Mouse (Mus musculus): ENCODE measurements around the gene Camk1d. TPM values are rescaled to one million over a fixed set of nuclear protein-coding genes. Genes with fewer than 3 reads are reported as not detected.

The Camk1d gene
- polyA plus RNA-seq, 1 experiment from 2014 or later, result 2.1 TPM

DNA sequence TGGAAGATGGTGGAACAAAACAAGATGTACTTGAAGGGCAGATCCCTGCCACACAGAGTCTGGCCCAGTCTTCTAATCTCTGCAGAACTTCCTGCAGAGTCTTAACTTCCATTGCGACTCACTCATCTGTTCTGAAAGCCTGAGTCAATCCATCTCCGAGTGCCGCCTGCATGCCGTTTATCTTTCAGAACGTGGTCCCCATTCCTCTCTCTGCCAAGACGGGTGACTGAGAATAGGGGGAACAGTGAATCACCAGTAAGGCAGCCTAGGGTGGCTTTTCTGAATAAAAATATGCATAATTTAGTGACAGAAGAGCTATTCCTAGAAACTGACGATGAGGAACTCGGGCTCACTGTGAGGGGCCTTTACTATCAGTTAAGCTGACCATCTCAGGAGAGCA is 284.4 kb downstream of the Camk1d start:
- no peak for DNase-seq (ENCODE audit: low spot score)
- Histone ChIP-seq H3K9me3 (ENCODE audit: control insufficient read depth, low read length) (no peaks in the 10 kb centered on the region), H3K4me1 (ENCODE audit: control insufficient read depth, insufficient read depth, low read length) (no peaks in the 10 kb centered on the region), H3K27ac (ENCODE audit: low read depth, low read length) (no peak overlapping the region), H3K9ac (ENCODE audit: low read length) (no peak overlapping the region), H3K4me3 (ENCODE audit: low read depth, low read length) (no peak overlapping the region), H3K4me2 (ENCODE audit: low read depth) (no peak overlapping the region), H3K36me3 (ENCODE audit: control insufficient read depth, insufficient read depth, low read length) (no peaks in the 10 kb centered on the region), H3K27me3 (ENCODE audit: control insufficient read depth, insufficient read depth, low read length) (no peaks in the 10 kb centered on the region)
- 66% methylated on average over 8 of the region's 8 CpGs for WGBS
- no peak for ATAC-seq (ENCODE audit: insufficient read depth, low FRiP score, low TSS enrichment)

DNA sequence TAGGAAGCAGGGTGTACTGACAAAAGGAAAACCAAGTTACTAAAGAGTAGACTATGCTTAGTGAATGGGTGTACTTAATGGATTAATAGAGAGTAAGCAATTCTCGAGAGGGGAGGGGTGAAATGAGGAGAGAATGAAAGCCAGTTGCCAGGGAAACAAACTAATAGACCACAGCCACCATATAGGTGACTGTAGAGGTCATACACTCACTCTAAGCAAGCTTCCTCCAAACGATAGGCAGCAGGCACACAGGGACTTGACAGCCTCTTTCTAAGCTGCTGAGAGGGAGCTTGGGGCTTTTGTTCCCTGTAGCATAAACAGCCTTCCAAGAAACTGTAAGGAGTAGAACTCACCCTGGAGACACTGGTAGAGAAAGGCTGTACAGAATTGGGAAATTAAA is 288.2 kb downstream of the Camk1d start:
- no peaks in the 10 kb centered on the region for H3K4me1 ChIP-seq (ENCODE audit: control insufficient read depth, insufficient read depth, low read length)
- DNase-seq (ENCODE audit: low spot score), result no peak
- no peak overlapping the region for H3K9ac ChIP-seq (ENCODE audit: low read length)
- no peak for ATAC-seq (ENCODE audit: insufficient read depth, low FRiP score, low TSS enrichment)
- no peak overlapping the region for H3K4me2 ChIP-seq (ENCODE audit: low read depth)
- no peaks in the 10 kb centered on the region for H3K27me3 ChIP-seq (ENCODE audit: control insufficient read depth, insufficient read depth, low read length)
- H3K36me3 ChIP-seq (ENCODE audit: control insufficient read depth, insufficient read depth, low read length), result no peaks in the 10 kb centered on the region
- WGBS, result 26% methylated on average over 2 of the region's 2 CpGs
- no peak overlapping the region for H3K27ac ChIP-seq (ENCODE audit: low read depth, low read length)
- H3K9me3 ChIP-seq (ENCODE audit: control insufficient read depth, low read length), result no peaks in the 10 kb centered on the region
- H3K4me3 ChIP-seq (ENCODE audit: low read depth, low read length), result no peak overlapping the region

DNA sequence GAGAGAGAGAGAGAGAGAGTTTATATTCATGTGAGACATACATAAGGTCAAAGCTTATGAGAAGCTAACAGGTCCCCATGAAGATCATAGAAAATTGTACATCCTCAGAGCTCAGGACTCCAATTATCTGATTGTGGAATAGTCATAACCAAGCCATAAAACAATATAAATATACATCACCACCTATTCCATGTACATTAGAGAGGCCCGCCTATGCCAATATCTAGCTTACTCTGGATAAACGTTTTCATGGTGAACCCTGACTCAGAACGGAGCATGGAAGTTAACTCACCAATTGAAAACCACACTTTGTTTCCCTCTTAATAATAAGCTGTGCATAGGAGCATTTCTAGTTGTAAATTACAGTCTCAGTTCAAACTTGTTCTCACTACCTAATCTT is 288.7 kb downstream of the Camk1d start:
- no peak for ATAC-seq (ENCODE audit: insufficient read depth, low FRiP score, low TSS enrichment)

DNA sequence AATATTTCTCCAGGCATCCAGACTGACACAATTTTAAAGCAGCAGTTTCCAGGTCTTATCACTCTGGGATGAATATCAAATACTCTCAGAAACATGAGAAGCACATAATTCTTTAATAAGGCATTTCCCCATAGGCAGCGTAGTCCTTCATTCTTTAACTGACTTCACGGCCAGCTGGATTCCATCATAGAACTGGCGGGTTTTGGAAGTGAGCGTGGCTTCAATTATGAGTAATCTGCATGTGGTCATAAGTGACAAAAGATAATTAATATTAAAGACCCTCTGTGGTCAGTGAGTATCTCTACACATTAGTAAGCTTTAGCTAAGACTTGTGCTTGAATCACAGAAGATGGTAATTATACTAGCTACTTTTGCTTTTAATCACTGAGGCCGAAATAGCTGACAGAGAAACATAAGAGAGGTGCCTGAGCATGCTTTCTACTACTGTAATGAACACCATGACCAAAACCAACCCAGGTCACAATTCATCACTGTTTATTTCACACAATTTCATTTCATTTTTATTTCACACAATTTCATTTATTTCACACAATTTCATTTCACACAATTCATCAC is 293.6 kb downstream of the Camk1d start:
- Histone ChIP-seq H3K4me3 (ENCODE audit: low read depth, low read length) (no peak overlapping the region), H3K4me2 (ENCODE audit: low read depth) (no peak overlapping the region), H3K27me3 (ENCODE audit: control insufficient read depth, insufficient read depth, low read length) (no peaks in the 10 kb centered on the region), H3K27ac (ENCODE audit: low read depth, low read length) (no peak overlapping the region), H3K4me1 (ENCODE audit: control insufficient read depth, insufficient read depth, low read length) (no peaks in the 10 kb centered on the region), H3K36me3 (ENCODE audit: control insufficient read depth, insufficient read depth, low read length) (no peaks in the 10 kb centered on the region), H3K9ac (ENCODE audit: low read length) (no peak overlapping the region), H3K9me3 (ENCODE audit: control insufficient read depth, low read length) (no peaks in the 10 kb centered on the region)
- 78% methylated on average over 5 of the region's 5 CpGs for WGBS
- no peak for ATAC-seq (ENCODE audit: insufficient read depth, low FRiP score, low TSS enrichment)
- no peak for DNase-seq (ENCODE audit: low spot score)

More for the DNA sequence above, 288.7 kb downstream of the Camk1d start:
- Histone ChIP-seq H3K9ac (ENCODE audit: low read length) (no peak overlapping the region), H3K4me1 (ENCODE audit: control insufficient read depth, insufficient read depth, low read length) (no peaks in the 10 kb centered on the region), H3K27ac (ENCODE audit: low read depth, low read length) (no peak overlapping the region), H3K36me3 (ENCODE audit: control insufficient read depth, insufficient read depth, low read length) (no peaks in the 10 kb centered on the region), H3K4me3 (ENCODE audit: low read depth, low read length) (no peak overlapping the region), H3K27me3 (ENCODE audit: control insufficient read depth, insufficient read depth, low read length) (no peaks in the 10 kb centered on the region), H3K4me2 (ENCODE audit: low read depth) (no peak overlapping the region), H3K9me3 (ENCODE audit: control insufficient read depth, low read length) (no peaks in the 10 kb centered on the region)
- DNase-seq (ENCODE audit: low spot score), result no peak
- WGBS, result 74% methylated on average over 3 of the region's 3 CpGs

DNA sequence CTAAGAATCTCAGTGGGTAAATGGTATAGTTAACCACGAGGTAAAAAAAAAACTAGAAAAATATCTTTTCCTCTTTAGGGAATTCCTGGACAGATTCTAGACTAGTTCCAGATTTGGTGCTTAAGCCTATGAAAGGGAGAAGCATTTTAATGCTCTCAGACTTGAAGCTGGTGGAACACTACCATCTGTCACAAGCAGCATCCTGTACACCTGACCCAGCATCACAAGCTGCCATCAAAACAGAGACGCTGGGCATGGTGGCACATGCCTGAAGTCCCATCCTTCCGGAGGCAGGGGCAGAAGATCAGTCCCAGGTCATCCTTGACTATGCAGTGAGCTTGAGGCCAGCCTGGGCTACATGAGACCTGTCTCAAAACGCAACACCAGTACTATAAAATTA is 295.5 kb downstream of the Camk1d start:
- H3K27ac ChIP-seq (ENCODE audit: low read depth, low read length), result no peak overlapping the region
- no peaks in the 10 kb centered on the region for H3K9me3 ChIP-seq (ENCODE audit: control insufficient read depth, low read length)
- ATAC-seq (ENCODE audit: insufficient read depth, low FRiP score, low TSS enrichment) (no peak), DNase-seq (ENCODE audit: low spot score) (no peak)
- H3K9ac ChIP-seq (ENCODE audit: low read length), result no peak overlapping the region
- no peak overlapping the region for H3K4me2 ChIP-seq (ENCODE audit: low read depth)
- no peaks in the 10 kb centered on the region for H3K36me3 ChIP-seq (ENCODE audit: control insufficient read depth, insufficient read depth, low read length)
- H3K4me1 ChIP-seq (ENCODE audit: control insufficient read depth, insufficient read depth, low read length), result no peaks in the 10 kb centered on the region
- H3K27me3 ChIP-seq (ENCODE audit: control insufficient read depth, insufficient read depth, low read length), result no peaks in the 10 kb centered on the region
- 90% methylated on average over 4 of the region's 4 CpGs for WGBS
- no peak overlapping the region for H3K4me3 ChIP-seq (ENCODE audit: low read depth, low read length)

DNA sequence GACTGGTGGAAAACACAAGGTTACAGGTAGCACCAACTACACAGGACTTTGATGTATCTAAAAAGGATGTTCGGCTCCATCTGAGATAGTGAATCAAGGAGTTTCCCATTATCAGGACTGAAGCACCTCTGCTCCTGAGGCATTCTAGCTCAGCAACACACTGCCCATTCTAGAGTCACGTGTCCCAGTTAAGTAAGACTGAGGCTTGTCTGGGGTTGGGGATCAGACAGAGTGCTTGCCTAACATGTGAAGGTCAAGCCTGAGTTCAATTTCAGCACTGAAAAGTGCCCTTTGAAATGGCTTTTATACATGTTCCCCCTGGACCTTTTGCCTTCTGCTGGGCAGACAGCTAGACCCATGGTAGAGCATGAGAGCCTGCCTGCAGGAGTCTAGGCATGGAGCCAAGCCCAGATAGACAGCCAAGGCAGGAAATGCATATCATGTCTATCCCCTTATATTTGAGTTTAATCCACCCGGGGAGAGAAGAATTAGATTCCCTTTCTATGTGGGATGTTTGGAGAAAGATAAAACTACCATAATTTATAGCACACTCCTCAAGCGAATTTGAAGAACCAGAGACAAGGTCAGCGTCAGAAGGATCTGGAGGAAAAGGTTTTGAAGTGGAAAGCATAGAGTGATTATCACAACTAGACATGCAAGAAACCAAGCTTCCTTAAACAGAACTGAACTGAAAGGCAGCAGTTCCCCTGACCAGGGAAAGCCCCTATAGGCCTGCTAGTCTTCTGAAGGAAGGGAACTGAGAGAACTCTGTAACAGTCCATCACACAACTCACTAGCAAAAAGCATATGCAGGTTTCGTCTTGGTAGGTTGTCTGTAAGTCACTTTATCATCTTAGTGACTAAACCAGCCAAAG is 296.9 kb downstream of the Camk1d start:
- no peaks in the 10 kb centered on the region for H3K36me3 ChIP-seq (ENCODE audit: control insufficient read depth, insufficient read depth, low read length)
- H3K27ac ChIP-seq (ENCODE audit: low read depth, low read length), result no peak overlapping the region
- no peak overlapping the region for H3K4me2 ChIP-seq (ENCODE audit: low read depth)
- no peaks in the 10 kb centered on the region for H3K4me1 ChIP-seq (ENCODE audit: control insufficient read depth, insufficient read depth, low read length)
- no peak overlapping the region for H3K9ac ChIP-seq (ENCODE audit: low read length)
- 85% methylated on average over 6 of the region's 6 CpGs for WGBS
- no peak overlapping the region for H3K4me3 ChIP-seq (ENCODE audit: low read depth, low read length)
- no peaks in the 10 kb centered on the region for H3K27me3 ChIP-seq (ENCODE audit: control insufficient read depth, insufficient read depth, low read length)
- no peak for DNase-seq (ENCODE audit: low spot score)
- ATAC-seq (ENCODE audit: insufficient read depth, low FRiP score, low TSS enrichment), result no peak
- no peaks in the 10 kb centered on the region for H3K9me3 ChIP-seq (ENCODE audit: control insufficient read depth, low read length)

DNA sequence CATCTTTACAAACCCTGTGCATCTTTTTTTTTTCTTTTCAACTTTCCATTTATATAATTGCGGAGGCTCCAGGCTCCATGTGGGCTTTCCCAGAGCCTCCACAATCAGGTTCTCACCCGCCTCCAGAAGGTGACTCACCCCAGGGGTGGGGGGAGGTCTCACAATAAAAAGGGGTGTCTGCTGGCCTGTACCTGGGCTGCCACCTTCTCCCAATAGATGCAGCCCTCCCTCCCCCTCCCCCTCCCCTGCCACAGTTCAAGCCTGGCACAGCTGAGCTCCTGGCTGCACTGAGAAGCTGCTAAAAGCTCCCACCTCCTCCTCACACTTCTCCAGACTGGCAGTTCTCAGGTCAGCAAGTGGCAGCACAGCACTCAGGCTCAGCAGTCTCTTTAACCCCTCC is 302.5 kb downstream of the Camk1d start:
- Histone ChIP-seq H3K27me3 (ENCODE audit: control insufficient read depth, insufficient read depth, low read length) (no peaks in the 10 kb centered on the region), H3K9me3 (ENCODE audit: control insufficient read depth, low read length) (no peaks in the 10 kb centered on the region), H3K36me3 (ENCODE audit: control insufficient read depth, insufficient read depth, low read length) (no peaks in the 10 kb centered on the region), H3K4me3 (ENCODE audit: low read depth, low read length) (no peak overlapping the region), H3K9ac (ENCODE audit: low read length) (no peak overlapping the region), H3K27ac (ENCODE audit: low read depth, low read length) (no peak overlapping the region), H3K4me2 (ENCODE audit: low read depth) (no peak overlapping the region), H3K4me1 (ENCODE audit: control insufficient read depth, insufficient read depth, low read length) (no peaks in the 10 kb centered on the region)
- 62% methylated on average over 2 of the region's 2 CpGs for WGBS
- no peak for ATAC-seq (ENCODE audit: insufficient read depth, low FRiP score, low TSS enrichment)
- no peak for DNase-seq (ENCODE audit: low spot score)

DNA sequence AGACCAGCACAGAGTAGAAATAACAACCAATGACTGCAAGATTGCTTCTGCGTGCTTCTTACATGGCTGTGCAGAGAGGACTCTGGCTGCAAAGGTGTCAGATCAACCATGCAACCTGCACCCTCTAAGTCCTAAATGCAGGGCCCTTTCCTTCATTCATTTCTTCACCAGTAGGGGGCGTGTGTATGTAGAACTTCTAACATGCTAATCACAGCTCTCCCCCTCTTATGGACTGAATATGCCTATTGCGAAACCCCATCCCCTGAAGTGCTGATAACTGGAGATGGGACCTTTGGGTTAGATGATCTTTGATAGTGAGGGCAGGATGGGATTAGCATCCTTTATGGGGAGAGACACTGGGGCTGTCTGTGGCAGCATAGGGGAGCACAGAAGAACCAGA is 310.5 kb downstream of the Camk1d start:
- Histone ChIP-seq H3K4me2 (ENCODE audit: low read depth) (no peak overlapping the region), H3K4me3 (ENCODE audit: low read depth, low read length) (no peak overlapping the region), H3K9me3 (ENCODE audit: control insufficient read depth, low read length) (no peaks in the 10 kb centered on the region), H3K9ac (ENCODE audit: low read length) (no peak overlapping the region), H3K4me1 (ENCODE audit: control insufficient read depth, insufficient read depth, low read length) (no peaks in the 10 kb centered on the region), H3K27ac (ENCODE audit: low read depth, low read length) (no peak overlapping the region), H3K36me3 (ENCODE audit: control insufficient read depth, insufficient read depth, low read length) (no peaks in the 10 kb centered on the region), H3K27me3 (ENCODE audit: control insufficient read depth, insufficient read depth, low read length) (no peaks in the 10 kb centered on the region)
- ATAC-seq (ENCODE audit: insufficient read depth, low FRiP score, low TSS enrichment) (no peak), DNase-seq (ENCODE audit: low spot score) (no peak)
- 59% methylated on average over 3 of the region's 3 CpGs for WGBS

DNA sequence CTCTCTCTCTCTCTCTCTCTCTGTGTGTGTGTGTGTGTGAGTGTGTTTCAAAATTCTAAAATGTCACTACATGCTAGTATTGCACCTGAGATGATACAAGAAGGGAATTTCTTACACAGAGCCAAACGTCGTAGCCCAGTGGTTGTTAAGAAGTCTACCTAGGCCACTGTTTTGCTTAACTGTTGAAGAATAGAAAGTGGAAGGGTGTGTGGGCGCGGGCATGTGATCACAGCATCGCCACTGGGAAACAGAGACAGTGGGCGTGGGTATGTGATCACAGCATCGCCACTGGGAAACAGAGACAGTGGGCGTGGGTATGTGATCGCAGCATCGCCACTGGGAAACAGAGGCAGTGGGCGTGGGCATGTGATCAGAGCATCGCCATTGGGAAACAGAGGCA is 312.3 kb downstream of the Camk1d start:
- H3K9me3 ChIP-seq (ENCODE audit: control insufficient read depth, low read length), result no peaks in the 10 kb centered on the region
- ATAC-seq (ENCODE audit: insufficient read depth, low FRiP score, low TSS enrichment) (no peak), DNase-seq (ENCODE audit: low spot score) (no peak)
- WGBS, result 92% methylated on average over 12 of the region's 12 CpGs
- H3K4me3 ChIP-seq (ENCODE audit: low read depth, low read length), result no peak overlapping the region
- no peak overlapping the region for H3K4me2 ChIP-seq (ENCODE audit: low read depth)
- no peak overlapping the region for H3K9ac ChIP-seq (ENCODE audit: low read length)
- H3K4me1 ChIP-seq (ENCODE audit: control insufficient read depth, insufficient read depth, low read length), result no peaks in the 10 kb centered on the region
- H3K27me3 ChIP-seq (ENCODE audit: control insufficient read depth, insufficient read depth, low read length), result no peaks in the 10 kb centered on the region
- H3K36me3 ChIP-seq (ENCODE audit: control insufficient read depth, insufficient read depth, low read length), result no peaks in the 10 kb centered on the region
- H3K27ac ChIP-seq (ENCODE audit: low read depth, low read length), result no peak overlapping the region
